Mouse (Mus musculus): Measurements from ENCODE around the gene Gnb2.
A peak's percentile ranks its signal among the peaks of the same experiment; 100 is the strongest.

The Gnb2 gene

GRCm38 (mm10) chr5:137518436-137518835 lies 14.9 kb downstream of the Gnb2 start, which contains the start of gene Gigyf1:
Gigyf1 (plus strand) TSS chr5:137518548.
- DNase-seq, result no peak

GRCm38 (mm10) chr5:137514811-137515210 lies 18.5 kb downstream of the Gnb2 start:
- DNase-seq, result no peak

DNA sequence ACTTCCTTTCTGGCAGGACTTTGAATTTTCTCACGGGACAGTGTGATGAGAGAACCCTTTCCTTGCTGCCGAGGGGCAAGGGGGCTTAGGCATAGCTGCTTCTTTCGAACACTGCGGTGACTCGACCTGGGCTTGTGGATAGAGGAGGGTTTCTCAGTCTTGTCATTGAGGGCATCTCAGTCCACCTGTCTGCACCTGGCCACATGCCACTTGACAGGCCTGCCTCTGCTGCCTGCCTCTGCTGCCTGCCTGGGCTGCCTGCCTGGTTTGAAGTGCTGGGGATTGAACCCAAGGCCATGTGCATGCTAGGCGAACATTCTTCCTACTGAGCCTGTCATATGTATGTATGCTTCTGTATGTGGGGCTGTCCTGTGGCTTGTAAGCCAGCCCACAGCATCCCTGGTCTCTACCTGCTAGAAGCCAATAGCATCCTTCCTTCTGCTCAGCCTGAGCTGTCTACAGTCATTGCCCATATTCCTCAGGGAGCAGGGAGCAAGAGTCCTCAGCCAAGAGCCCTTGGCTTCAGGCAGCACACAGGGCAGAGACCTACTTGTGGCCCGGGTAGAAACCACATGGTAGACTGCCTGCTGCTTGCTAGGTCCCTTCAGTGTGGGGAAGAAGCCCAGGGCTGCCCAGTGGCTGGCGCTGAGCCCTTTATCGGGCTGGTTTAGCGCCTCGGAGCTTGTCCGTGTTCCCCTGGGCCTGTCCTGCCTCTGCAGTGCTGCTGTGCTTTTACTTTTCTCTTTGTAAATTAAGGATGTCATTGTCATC lies 19.2 kb downstream of the Gnb2 start:
- DNase-seq, result no peak

GRCm38 (mm10) chr5:137512847-137513794 lies 20.2 kb downstream of the Gnb2 start:
- DNase-seq, result no peak

GRCm38 (mm10) chr5:137511706-137512105 lies 21.6 kb downstream of the Gnb2 start:
- DNase-seq, result no peak

- peak; percentile 16 for DNase-seq
Measured at GRCm38 (mm10) chr5:137510573-137511390, 22.5 kb downstream of the Gnb2 start.

- peak; percentile 86 for DNase-seq
Measured at GRCm38 (mm10) chr5:137510014-137510501, 23.3 kb downstream of the Gnb2 start.

GRCm38 (mm10) chr5:137504041-137504440 lies 29.3 kb downstream of the Gnb2 start:
- no peak for DNase-seq

DNA sequence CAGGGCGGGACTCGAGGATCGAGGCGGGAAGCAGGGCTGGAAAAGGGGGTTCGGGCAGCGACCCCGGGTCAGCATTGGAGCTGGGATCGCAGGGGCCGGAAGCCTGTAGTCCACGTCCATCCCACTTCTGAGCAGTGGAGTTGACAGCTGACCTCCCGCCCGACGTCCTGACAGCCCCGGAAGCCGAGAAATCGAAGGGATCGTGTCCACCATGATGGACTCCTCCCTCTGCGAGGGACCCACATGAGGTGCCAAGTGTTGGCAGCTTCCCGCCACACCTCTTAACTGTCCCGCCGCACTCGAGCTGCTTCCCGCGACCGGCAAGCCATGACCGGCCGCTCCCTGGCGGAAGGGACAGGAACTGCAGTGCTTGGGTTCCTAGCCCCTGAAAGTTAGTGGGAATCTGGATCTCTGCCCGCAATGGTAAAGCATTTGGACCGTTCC lies 30.6 kb downstream of the Gnb2 start:
- no peak for DNase-seq

DNA sequence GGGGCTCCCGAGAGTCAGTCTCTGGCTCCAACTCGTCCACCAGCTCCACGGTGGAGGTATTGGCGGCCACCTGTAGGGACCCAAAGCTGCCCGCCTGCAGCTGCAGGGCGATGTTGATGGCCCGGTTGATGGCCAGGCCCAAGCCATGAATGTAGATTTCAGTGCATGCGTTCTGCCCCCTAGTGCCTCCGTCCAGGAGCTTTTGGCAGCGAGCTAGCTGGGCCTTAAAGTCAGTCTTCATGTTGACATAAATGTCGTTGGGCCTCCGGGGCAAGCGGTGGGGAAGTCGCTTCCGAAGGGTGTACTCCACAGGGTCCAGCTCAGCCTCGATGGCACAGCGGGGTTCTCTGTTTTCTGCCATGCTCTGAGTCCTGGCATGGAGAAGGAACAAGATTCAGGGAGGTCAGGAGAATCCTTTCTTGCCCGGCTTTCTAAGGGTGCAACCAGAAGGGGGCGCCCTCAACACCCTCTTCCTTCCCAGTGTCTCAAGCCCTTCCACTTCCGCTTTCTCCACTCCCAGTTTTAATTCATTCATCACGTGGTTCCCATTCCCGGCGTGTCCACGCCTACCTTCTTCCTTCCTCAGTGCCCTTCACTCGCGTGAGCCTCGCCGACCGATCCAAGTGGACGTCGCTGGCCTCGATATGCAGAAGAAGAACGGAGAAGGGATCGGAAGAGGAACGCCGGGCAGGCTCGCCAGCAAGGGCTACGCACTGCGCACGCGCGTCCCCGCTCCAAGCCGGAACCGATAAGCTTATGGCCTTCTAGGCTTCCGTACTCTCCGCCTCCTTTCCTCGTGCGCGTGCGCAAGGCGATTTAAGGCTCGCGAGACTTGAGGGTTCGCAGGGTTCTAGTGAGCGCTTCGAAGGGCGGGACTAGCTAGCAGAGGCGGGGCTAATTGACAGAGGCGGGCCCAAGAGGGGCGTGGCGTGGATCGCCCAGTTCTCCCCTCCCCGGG lies 31.3 kb downstream of the Gnb2 start, which contains the start of gene Pop7:
Gene Pop7, minus strand, starts transcription at position 810 of the 958 bp plus-strand sequence.
- DNase-seq, result peak; percentile 100

- no peak for DNase-seq
Measured at GRCm38 (mm10) chr5:137500186-137500585, 33.1 kb downstream of the Gnb2 start.

DNA sequence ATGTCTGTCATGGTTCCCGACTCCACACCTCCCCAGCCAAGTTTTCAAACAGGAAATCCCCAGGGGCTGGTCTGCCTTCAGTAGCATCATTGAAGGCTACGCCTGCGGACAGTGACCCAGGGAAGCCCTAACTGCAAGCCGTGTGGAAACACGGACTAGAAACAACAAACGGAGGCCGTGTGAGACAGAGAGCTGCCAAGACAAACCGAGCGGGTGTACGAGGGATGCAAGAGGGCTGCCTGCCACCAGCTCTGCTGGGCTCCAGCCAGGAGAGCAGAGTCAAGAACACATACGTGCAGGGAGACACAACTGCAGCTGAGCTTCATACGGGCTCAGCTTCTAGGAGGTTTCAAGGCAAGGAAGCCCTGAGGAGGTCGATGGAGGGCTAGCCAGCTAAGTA lies 39.5 kb downstream of the Gnb2 start:
- DNase-seq, result no peak

DNA sequence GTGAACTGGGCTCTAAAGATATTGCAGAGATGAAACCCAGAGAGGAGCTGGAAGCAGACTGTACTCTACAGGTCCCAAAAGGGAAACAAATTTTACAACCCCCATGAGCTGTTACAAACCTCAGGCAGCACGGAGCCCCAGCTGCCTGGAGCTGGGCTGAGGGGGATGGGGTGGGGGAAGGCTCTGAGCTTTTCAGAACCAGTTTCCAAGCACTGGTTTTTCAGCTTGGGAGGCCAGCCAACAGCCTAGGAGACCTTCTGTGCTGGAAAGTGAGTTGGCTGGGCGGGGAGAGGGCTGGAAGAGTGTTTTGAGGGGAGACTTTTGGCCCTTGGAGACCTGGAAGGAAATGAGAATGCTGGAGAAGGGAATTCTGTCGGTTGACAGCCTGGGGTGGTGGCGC lies 41.8 kb downstream of the Gnb2 start:
- peak; percentile 13 for DNase-seq

DNA sequence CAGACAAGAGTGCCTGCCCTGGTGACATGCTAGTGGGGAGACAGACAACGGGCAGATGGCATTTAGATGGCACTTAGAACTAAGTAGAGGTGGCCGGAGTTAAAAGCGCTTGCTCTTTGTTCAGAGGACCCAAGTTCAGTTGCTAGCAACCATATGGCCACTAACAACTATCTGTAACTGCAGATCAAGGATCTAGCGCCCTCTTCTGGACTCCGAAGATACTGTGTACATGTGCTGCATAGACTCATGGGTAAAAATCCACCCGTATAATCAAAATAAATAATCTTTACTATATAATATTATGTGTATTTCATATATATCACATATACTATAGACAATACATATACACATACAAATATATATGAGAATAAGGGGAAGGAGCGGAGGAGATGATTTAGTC lies 45.7 kb downstream of the Gnb2 start:
- no peak for DNase-seq

GRCm38 (mm10) chr5:137485851-137486155 lies 47.5 kb downstream of the Gnb2 start:
- no peak for DNase-seq

DNA sequence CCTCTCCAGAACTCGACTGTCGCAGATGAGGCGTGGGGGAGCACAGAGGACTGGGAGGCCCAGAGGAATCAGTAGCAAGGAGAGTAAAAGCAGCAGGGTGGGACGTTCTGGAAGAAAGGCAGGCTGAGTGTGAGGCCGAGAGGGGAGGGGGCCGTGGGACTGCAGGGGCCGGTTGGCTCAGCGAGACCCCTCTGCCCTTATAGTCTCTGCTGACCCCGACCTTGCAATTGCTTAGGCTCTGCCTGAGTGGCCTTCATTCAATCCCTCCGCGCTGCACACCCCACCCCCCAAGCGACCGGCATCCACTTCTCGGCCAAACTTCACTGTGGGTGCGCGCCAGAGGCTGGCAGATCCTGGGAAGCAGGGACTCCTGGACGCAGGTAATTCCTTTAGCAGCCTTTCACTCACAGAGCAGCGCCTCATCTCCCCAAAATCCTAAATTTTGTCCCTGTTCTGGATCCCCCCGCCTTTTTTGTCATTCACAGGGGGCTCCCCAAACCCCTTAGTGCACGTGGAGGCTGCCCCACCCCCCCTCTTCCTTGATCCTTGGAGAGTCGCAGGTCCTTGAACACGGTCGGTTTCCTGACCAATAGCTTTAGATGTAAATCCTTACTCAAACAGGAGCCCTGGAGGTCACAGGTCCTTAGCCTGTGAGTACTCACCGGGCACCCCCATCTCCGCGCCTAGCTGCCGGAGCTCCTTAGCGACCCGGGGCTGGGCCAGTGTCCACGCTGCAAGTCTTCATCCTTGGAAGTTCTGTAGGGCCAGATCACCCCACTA lies 48.0 kb downstream of the Gnb2 start:
- DNase-seq, result no peak

DNA sequence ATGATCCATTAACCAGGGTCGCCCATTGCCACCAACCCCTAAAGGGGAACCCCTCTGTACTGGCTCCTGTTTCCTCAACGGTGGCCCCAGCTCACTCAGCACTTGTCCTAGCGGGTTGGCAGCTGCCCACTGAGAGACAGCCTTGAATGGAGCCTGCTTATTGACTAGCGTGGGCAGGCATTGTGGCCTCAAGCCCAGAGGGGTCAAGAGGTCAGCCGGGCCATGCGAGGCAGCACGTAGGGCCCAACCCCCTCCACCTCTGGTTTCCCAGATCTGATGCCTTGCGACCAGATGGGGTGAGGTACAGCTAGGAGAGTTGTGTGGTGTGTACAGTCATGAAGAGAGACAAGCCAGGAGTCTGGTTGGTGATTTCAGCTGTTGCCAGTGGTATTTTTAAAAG lies 51.4 kb downstream of the Gnb2 start:
- DNase-seq, result no peak

DNA sequence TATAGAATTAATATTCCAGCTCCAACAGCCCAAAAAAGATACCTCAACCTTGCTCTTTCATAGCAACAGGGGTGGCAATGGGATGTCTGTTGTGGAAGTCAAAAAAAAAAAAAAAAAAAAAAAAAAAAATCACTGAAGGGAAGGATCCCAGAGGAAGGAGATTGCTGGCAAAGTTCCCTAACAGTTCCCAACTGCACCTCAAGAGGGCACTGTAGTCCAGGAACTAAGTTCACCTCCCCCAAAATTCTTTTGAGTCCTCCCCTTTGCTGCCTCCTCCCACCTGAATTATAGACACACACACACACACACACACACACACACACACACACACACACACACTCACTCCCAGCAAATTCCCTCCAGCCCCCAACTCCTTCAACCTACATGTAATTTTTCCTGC lies 52.2 kb downstream of the Gnb2 start:
- peak; percentile 49 for DNase-seq
